Mouse (Mus musculus): ENCODE measurements around the gene Ntm. TPM values are rescaled to one million over a fixed set of nuclear protein-coding genes. Genes with fewer than 3 reads are reported as not detected.
A peak's percentile ranks its signal among the peaks of the same experiment; 100 is the strongest.

Ntm gene
- polyA plus RNA-seq, 1 experiment from 2014 or later: 14.1 TPM

DNA sequence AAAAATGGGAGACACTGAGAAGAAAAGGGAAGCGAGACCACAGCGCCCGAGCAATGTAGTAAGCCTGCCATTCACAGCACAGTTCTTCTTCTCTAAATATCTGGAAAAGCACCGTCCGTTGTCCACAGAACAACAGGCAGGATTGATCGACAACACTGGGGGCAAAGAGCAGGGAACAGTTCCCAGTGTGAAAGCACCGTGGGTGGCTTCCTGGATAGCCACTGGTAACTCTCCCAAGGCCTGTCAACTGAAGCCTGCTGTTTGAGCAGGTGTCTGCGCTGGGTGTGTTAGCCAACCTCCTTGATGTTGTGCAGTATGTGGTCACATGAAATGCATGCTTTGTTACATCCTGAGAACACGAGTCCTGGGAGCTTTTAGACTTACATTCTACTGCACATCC is 531.4 kb downstream of the Ntm start:
- Histone ChIP-seq H3K4me2 (no peak overlapping the region), H3K4me3 (ENCODE audit: low read depth, low read length) (no peak overlapping the region), H3K4me1 (ENCODE audit: control insufficient read depth, insufficient read depth, low read length) (peaks cover 12% of the 10 kb centered on the region), H3K9me3 (ENCODE audit: control insufficient read depth, low read length) (no peaks in the 10 kb centered on the region), H3K36me3 (ENCODE audit: control insufficient read depth, insufficient read depth, low read length) (no peaks in the 10 kb centered on the region), H3K27ac (ENCODE audit: low read depth, low read length) (no peak overlapping the region), H3K9ac (ENCODE audit: low read length) (no peak overlapping the region), H3K27me3 (ENCODE audit: control insufficient read depth, insufficient read depth, low read length) (no peaks in the 10 kb centered on the region)
- 73% methylated on average over 9 of the region's 9 CpGs for WGBS
- ATAC-seq (ENCODE audit: low FRiP score) (no peak), DNase-seq (ENCODE audit: low spot score, missing footprints) (no peak)

GRCm38 (mm10) chr9:29430189-29430588 is 532.8 kb downstream of the Ntm start:
- DNase-seq (ENCODE audit: low spot score, missing footprints): no peak

GRCm38 (mm10) chr9:29428322-29428721 is 534.6 kb downstream of the Ntm start:
- H3K4me2 ChIP-seq: no peak overlapping the region
- 58% methylated on average over 7 of the region's 7 CpGs for WGBS

More at GRCm38 (mm10) chr9:29430189-29430588, 532.8 kb downstream of the Ntm start:
- Histone ChIP-seq H3K4me3 (ENCODE audit: low read depth, low read length) (no peak overlapping the region), H3K4me1 (ENCODE audit: control insufficient read depth, insufficient read depth, low read length) (peaks cover 12% of the 10 kb centered on the region), H3K36me3 (ENCODE audit: control insufficient read depth, insufficient read depth, low read length) (no peaks in the 10 kb centered on the region), H3K9ac (ENCODE audit: low read length) (no peak overlapping the region), H3K27ac (ENCODE audit: low read depth, low read length) (no peak overlapping the region), H3K27me3 (ENCODE audit: control insufficient read depth, insufficient read depth, low read length) (no peaks in the 10 kb centered on the region), H3K9me3 (ENCODE audit: control insufficient read depth, low read length) (no peaks in the 10 kb centered on the region), H3K4me2 (no peak overlapping the region)
- no peak for ATAC-seq (ENCODE audit: low FRiP score)
- WGBS: 61% methylated on average over 3 of the region's 3 CpGs

GRCm38 (mm10) chr9:29426261-29426660 is 536.7 kb downstream of the Ntm start:
- no peak for DNase-seq (ENCODE audit: low spot score, missing footprints)
- H3K9me3 ChIP-seq (ENCODE audit: control insufficient read depth, low read length): no peaks in the 10 kb centered on the region
- no peaks in the 10 kb centered on the region for H3K36me3 ChIP-seq (ENCODE audit: control insufficient read depth, insufficient read depth, low read length)
- 88% methylated on average over 2 of the region's 2 CpGs for WGBS
- H3K27me3 ChIP-seq (ENCODE audit: control insufficient read depth, insufficient read depth, low read length): no peaks in the 10 kb centered on the region
- no peak overlapping the region for H3K9ac ChIP-seq (ENCODE audit: low read length)
- no peak overlapping the region for H3K27ac ChIP-seq (ENCODE audit: low read depth, low read length)
- H3K4me3 ChIP-seq (ENCODE audit: low read depth, low read length): no peak overlapping the region
- H3K4me1 ChIP-seq (ENCODE audit: control insufficient read depth, insufficient read depth, low read length): no peaks in the 10 kb centered on the region
- no peak for ATAC-seq (ENCODE audit: low FRiP score)
- H3K4me2 ChIP-seq: no peak overlapping the region

More at GRCm38 (mm10) chr9:29428322-29428721, 534.6 kb downstream of the Ntm start:
- no peak for ATAC-seq (ENCODE audit: low FRiP score)
- H3K4me3 ChIP-seq (ENCODE audit: low read depth, low read length): no peak overlapping the region
- no peaks in the 10 kb centered on the region for H3K9me3 ChIP-seq (ENCODE audit: control insufficient read depth, low read length)
- H3K27me3 ChIP-seq (ENCODE audit: control insufficient read depth, insufficient read depth, low read length): no peaks in the 10 kb centered on the region
- H3K4me1 ChIP-seq (ENCODE audit: control insufficient read depth, insufficient read depth, low read length): no peaks in the 10 kb centered on the region
- H3K27ac ChIP-seq (ENCODE audit: low read depth, low read length): no peak overlapping the region
- H3K36me3 ChIP-seq (ENCODE audit: control insufficient read depth, insufficient read depth, low read length): no peaks in the 10 kb centered on the region
- no peak overlapping the region for H3K9ac ChIP-seq (ENCODE audit: low read length)
- DNase-seq (ENCODE audit: low spot score, missing footprints): no peak

- H3K9me3 ChIP-seq (ENCODE audit: control insufficient read depth, low read length): no peaks in the 10 kb centered on the region
- WGBS: 72% methylated on average over 2 of the region's 2 CpGs
- H3K27me3 ChIP-seq (ENCODE audit: control insufficient read depth, insufficient read depth, low read length): peaks cover 11% of the 10 kb centered on the region; the same call in 1 of the 2 replicates
- ATAC-seq (ENCODE audit: low FRiP score): no peak
- no peak overlapping the region for H3K27ac ChIP-seq (ENCODE audit: low read depth, low read length)
- H3K36me3 ChIP-seq (ENCODE audit: control insufficient read depth, insufficient read depth, low read length): no peaks in the 10 kb centered on the region
- H3K9ac ChIP-seq (ENCODE audit: low read length): no peak overlapping the region
- peaks cover 7% of the 10 kb centered on the region for H3K4me1 ChIP-seq (ENCODE audit: control insufficient read depth, insufficient read depth, low read length)
- no peak for DNase-seq (ENCODE audit: low spot score, missing footprints)
- H3K4me3 ChIP-seq (ENCODE audit: low read depth, low read length): no peak overlapping the region
- H3K4me2 ChIP-seq: no peak overlapping the region
Measured at GRCm38 (mm10) chr9:29415578-29415977, 547.4 kb downstream of the Ntm start.

GRCm38 (mm10) chr9:29413126-29413525 is 549.8 kb downstream of the Ntm start:
- WGBS: 70% methylated on average over 4 of the region's 4 CpGs
- Histone ChIP-seq H3K4me2 (peak overlapping the region; percentile 95; the same call in 1 of the 2 replicates), H3K4me1 (ENCODE audit: control insufficient read depth, insufficient read depth, low read length) (peaks cover 7% of the 10 kb centered on the region), H3K27ac (ENCODE audit: low read depth, low read length) (no peak overlapping the region), H3K4me3 (ENCODE audit: low read depth, low read length) (no peak overlapping the region), H3K9me3 (ENCODE audit: control insufficient read depth, low read length) (no peaks in the 10 kb centered on the region), H3K9ac (ENCODE audit: low read length) (no peak overlapping the region), H3K27me3 (ENCODE audit: control insufficient read depth, insufficient read depth, low read length) (peaks cover 11% of the 10 kb centered on the region; the same call in 1 of the 2 replicates), H3K36me3 (ENCODE audit: control insufficient read depth, insufficient read depth, low read length) (no peaks in the 10 kb centered on the region)
- ATAC-seq (ENCODE audit: low FRiP score) (no peak), DNase-seq (ENCODE audit: low spot score, missing footprints) (no peak)

DNA sequence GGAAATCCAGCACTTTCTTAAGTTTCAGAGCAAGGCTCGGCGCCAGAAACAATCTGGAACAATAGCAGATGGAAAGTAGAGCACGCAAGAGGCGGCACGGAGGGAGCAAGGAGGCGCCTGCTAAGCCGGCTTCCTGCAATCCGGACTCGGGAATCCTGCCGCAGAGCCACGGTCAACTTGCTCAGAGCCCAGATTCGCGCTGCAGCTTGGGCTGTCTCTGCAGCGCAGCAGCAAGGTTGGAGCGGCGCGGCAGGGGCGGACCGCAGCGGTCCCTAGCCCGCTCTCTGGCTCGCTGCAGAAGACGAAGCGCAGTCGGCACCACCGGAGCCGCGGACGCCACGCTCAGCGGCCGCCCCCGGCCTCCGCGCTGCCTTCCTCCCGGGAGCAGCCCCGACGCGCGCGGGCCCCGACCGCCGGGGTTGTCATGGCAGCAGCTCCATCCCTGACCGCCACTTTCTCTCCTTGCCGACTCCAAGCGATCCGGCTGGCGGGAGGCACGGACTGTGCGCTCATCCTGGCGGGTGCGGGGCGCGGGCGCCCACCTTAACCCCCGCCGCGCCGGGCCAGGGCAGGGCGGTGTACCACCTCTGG is 550.7 kb downstream of the Ntm start:
- peak; percentile 92 for ATAC-seq (ENCODE audit: low FRiP score)
- peak; percentile 97 for DNase-seq (ENCODE audit: low spot score, missing footprints)
- H3K4me1 ChIP-seq (ENCODE audit: control insufficient read depth, insufficient read depth, low read length): peaks cover 7% of the 10 kb centered on the region
- peak overlapping the region; percentile 27; the same call in 1 of the 2 replicates for H3K27ac ChIP-seq (ENCODE audit: low read depth, low read length)
- peak overlapping the region; percentile 95 for H3K4me2 ChIP-seq
- peak overlapping the region; percentile 58 for H3K9ac ChIP-seq (ENCODE audit: low read length)
- H3K27me3 ChIP-seq (ENCODE audit: control insufficient read depth, insufficient read depth, low read length): peaks cover 11% of the 10 kb centered on the region; the same call in 1 of the 2 replicates
- peak overlapping the region; percentile 48 for H3K4me3 ChIP-seq (ENCODE audit: low read depth, low read length)
- H3K36me3 ChIP-seq (ENCODE audit: control insufficient read depth, insufficient read depth, low read length): no peaks in the 10 kb centered on the region
- H3K9me3 ChIP-seq (ENCODE audit: control insufficient read depth, low read length): no peaks in the 10 kb centered on the region
- 0% methylated on average over 47 of the region's 61 CpGs for WGBS

- DNase-seq (ENCODE audit: low spot score, missing footprints) (peak; percentile 95), ATAC-seq (ENCODE audit: low FRiP score) (peak; percentile 64)
- H3K9me3 ChIP-seq (ENCODE audit: control insufficient read depth, low read length): no peaks in the 10 kb centered on the region
- peak overlapping the region; percentile 95 for H3K4me2 ChIP-seq
- H3K36me3 ChIP-seq (ENCODE audit: control insufficient read depth, insufficient read depth, low read length): no peaks in the 10 kb centered on the region
- peaks cover 11% of the 10 kb centered on the region; the same call in 1 of the 2 replicates for H3K27me3 ChIP-seq (ENCODE audit: control insufficient read depth, insufficient read depth, low read length)
- H3K27ac ChIP-seq (ENCODE audit: low read depth, low read length): no peak overlapping the region; the same call in 1 of the 2 replicates
- H3K4me3 ChIP-seq (ENCODE audit: low read depth, low read length): peak overlapping the region; percentile 48
- H3K4me1 ChIP-seq (ENCODE audit: control insufficient read depth, insufficient read depth, low read length): peaks cover 7% of the 10 kb centered on the region
- WGBS: under 1% methylated on average over 40 of the region's 40 CpGs
- peak overlapping the region; percentile 58 for H3K9ac ChIP-seq (ENCODE audit: low read length)
Measured at GRCm38 (mm10) chr9:29411408-29412180, 551.3 kb downstream of the Ntm start.
